Mouse (Mus musculus) liver (tissue): Measurements from ENCODE around the gene Hba-x.
"Not testable (repeated sequence)": the region's sequence is repeated elsewhere in the genome, so short reads cannot be mapped to it uniquely, and the experiment has no call there.

Experiments used
- DNase-seq: peaks from one replicate; pipeline ENCODE4 v3.0.0-alpha.2; 2020; ENCODE audit warnings: mixed read lengths

Hba-x gene

GRCm38 (mm10) chr11:32285887-32286286 is 9.7 kb downstream of the Hba-x start:
- not testable (repeated sequence) for DNase-seq

GRCm38 (mm10) chr11:32286695-32287492 is 10.7 kb downstream of the Hba-x start, which contains the start of gene Hbq1b:
TSS of gene Hbq1b (plus strand) at chr11:32286965.
- peak; percentile 87 for DNase-seq

GRCm38 (mm10) chr11:32287493-32287825 is 11.3 kb downstream of the Hba-x start:
- DNase-seq = peak; percentile 66

DNA sequence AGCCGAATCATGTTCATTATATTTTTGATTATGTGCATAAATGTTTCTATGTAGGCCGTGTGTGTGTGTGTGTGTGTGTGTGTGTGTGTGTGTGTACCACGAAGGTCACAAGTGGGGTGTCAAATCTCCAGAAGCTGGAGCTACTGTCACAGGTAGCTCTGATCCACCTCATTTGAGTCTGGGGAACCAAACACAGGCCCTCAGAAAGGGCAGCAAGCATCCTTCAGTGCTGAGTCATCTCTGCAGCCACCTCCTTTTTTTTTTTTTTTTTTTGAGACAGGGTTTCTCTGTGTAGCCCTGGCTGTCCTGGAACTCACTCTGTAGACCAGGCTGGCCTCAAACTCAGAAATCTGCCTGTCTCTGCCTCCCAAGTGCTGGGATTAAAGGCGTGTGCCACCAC is 16.6 kb downstream of the Hba-x start:
- peak; percentile 64 for DNase-seq

DNA sequence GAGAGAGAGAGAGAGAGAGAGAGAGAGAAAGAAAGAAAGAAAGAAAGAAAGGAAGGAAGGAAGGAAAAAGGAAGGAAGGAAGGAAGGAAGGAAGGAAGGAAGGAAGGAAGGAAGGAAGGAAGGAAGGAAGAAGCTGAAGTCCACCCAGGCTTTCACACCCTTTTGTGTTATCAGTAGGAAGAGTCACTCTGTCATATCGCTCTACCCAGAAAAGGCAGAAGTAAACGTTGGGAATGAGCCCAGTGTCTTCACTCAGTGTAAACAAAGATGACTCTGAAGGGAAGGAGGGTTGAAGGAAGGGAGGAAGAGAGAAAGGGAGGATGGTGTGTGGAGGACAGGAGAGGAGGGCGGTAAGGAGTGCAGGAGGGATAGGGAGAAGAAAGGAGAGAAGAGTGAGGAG is 17.3 kb downstream of the Hba-x start:
- DNase-seq = peak; percentile 49

DNA sequence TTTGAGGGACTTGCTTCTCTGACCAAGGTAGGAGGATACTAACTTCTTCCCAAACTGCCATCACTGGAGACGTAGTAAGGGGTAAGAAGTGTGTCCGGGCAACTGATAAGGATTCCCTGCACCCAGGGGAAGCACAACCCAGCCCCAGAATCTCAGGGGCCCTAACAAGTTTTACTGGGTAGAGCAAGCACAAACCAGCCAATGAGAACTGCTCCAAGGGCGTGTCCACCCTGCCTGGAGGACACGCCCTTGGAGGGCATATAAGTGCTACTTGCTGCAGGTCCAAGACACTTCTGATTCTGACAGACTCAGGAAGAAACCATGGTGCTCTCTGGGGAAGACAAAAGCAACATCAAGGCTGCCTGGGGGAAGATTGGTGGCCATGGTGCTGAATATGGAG is 20.0 kb downstream of the Hba-x start, which contains the start of gene Hba-a2:
TSS of gene Hba-a2 (plus strand) at position 287 of the 400 bp plus-strand sequence.
- DNase-seq = not testable (repeated sequence)

DNA sequence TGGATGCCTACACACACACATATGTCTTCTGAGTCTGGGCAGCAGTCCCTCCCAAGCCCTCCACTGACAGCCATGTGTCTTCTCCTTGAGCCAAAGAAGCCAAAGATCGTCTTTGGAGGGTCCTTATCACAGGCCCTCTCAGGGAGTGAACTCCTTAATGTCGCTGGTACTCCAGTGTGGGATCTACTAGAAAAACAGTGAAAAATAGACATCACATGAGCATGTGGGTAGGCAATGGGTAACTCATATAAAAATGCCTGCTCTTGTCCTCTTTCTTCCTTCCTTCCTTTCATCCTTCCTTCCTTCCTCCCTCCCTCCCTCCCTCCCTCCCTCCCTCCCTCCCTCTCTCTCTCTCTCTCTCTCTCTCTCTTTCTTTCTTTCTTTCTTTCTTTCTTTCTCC is 21.2 kb downstream of the Hba-x start:
- DNase-seq = not testable (repeated sequence)

GRCm38 (mm10) chr11:32297866-32298531 is 21.8 kb downstream of the Hba-x start:
- DNase-seq = peak; percentile 50

DNA sequence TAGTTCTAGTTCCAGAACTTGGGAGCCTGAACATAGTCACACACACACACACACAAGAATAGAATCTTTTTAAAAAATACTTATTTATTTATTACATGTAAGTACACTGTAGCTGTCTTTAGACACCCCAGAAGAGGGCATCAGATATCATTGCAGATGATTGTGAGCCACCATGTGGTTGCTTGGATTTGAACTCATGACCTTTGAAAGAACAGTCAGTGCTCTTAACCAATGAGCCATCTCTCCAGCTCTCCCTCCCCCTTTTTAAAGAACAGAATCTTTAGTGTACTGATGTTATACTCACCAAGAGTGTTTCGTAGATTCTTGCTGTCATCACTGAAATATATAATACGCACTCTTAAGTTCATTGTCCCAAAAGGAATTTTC is 22.3 kb downstream of the Hba-x start:
- DNase-seq = peak; percentile 52

DNA sequence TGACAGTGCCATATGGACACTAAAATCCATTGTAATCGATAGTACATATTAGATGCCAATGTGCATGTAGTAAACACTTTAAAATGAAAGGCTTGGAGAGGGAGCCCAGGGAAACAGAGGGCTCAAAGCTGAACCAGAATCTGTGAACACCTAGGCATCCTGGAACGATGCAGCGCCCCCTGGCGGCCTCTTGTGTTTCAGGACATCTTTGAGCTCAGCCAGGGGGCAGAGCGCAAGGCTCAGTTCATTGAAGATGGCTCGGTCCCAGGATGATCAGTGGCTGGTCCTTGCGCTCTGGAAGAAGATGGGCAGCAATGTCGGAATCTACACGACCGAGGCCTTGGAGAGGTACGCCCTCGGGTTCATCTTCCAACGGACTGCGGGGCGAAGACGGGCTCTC is 23.7 kb downstream of the Hba-x start, which contains the start of gene Hbq1a:
TSS of gene Hbq1a (plus strand) at position 205 of the 400 bp plus-strand sequence.
- peak; percentile 76 for DNase-seq

GRCm38 (mm10) chr11:32300279-32301267 is 24.4 kb downstream of the Hba-x start:
- no peak for DNase-seq

DNA sequence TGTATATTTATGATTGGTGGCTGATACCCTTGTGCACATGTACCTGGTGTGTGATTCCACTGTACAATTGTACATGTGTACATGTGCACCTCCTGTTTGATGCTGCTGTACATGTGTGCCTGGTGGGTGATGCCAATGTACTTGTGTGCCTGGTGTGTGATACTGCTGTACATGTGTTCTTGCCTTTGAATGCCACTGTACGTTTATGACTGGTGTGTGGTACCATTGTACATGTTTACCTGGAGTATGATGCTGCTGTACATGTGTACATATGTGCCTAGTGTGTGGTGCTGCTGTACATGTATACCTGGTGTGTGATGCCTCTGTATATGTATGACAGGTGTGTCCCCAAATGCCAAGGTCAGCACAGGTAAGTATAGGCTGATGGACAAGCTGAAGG is 25.3 kb downstream of the Hba-x start:
- no peak for DNase-seq

DNA sequence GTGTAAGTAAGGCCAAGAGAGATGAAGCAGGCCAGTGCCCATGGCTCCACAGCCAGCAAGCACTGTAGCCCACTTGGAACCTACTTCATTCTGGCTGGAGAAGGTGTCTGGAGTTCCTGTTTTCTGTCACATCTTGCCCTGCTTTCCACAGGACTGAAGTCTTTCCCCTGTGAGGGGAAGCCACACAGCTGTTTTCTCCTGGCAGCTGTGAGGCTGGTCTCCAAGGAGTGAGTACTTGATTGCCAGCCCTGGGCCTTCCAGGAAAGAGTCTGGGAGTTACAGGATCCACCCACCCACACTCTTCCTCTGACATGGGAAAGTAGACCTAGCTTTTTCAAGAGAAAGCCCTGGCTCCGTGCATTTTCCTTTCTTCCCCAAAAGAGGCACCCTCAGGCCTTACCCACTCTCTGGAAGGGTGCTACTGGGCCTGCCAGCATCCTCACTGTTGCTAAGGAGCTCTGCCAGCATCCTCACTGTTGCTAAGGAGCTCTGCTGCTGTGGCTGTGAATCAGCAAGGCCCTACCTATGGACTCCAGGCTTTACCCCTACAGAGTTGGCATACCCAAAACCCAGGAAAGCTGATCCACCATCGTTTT is 26.7 kb downstream of the Hba-x start:
- no peak for DNase-seq

- DNase-seq = no peak
Measured at GRCm38 (mm10) chr11:32303455-32303854, 27.3 kb downstream of the Hba-x start.

- DNase-seq = no peak
Measured at GRCm38 (mm10) chr11:32307006-32307405, 30.8 kb downstream of the Hba-x start.

DNA sequence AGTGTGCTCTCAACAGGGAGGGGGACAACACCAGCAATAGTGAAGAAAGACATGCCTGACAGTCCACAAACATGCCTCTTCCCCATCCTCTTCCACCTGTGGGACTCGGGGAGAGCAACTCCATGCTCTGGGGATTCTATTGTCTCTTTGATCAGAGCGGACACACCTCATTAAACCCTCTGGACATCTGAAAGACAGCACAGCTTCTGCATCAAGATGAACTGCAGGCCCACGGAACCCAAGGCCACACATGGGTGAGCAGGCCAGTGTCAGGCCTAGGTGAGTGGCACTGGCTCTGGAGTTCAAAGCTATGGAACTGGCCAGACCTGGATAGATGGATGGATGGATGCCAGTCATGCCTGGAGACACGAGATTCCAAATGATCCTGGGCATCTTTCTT is 33.2 kb downstream of the Hba-x start:
- DNase-seq = no peak

DNA sequence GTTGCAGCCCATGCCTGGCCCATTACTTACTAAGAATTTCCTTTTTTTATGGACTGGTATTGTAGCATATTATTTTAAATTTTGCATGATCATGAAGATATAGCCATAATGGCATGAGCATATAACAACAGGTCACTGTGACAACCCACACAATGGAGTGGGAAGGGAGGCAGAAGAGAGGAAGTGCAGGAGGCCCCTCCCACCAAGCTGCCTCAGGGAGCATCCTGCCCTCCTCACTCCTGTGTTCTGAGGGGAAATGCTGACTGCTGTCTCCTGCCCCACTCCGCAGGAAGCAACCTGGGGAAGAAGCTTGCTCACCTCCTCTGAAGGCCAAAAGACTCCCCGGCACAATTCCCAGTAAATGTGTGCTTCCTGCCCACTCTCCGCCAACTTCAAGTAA is 33.7 kb downstream of the Hba-x start:
- DNase-seq = no peak

GRCm38 (mm10) chr11:32316009-32316408 is 39.8 kb downstream of the Hba-x start:
- no peak for DNase-seq

DNA sequence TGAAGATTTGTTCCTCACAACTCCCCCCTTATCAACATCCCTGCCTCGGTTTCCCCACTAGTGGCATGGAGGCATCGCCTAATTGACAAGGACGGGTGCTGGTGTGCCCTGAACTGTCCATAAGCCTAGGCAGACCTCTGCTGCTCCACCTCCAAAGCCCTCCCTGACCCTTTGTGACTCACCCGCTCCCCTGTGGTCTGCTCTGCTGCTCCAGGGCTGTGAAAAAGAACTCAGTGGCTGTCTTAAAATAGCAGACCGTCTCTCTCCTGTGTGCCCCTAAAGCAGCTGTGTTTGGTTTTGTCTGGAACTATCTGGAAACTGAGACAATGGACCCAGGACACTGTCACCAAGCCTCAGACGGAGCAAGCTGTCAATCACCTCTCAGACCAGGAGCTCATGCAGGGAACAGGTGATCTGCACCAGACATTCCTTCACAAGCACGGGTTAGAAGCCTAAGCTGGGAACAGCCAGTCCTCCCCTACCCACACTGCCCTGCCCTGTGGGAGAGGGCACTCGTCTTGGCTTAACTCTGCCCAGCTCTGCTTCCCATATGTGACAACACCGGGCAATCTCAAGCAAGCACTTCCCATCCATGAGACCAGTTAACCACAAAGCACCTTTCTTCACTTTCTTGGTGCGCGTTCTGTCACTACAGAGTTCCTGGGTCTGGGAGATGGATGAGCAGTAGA is 44.5 kb downstream of the Hba-x start:
- no peak for DNase-seq

- peak; percentile 91 for DNase-seq
Measured at GRCm38 (mm10) chr11:32321196-32321565, 45.0 kb downstream of the Hba-x start.

GRCm38 (mm10) chr11:32324609-32325008 is 48.4 kb downstream of the Hba-x start:
- DNase-seq = peak; percentile 91
